Mouse (Mus musculus) forebrain, embryonic 13.5 days (tissue): ENCODE results near the gene Dkkl1. TPM values are rescaled to one million over a fixed set of nuclear protein-coding genes. Genes with fewer than 3 reads are reported as not detected.

Source experiments
- ATAC-seq: fragments of 200-750 bp; cut with Nextera tagmentation; 2 replicates; pipeline ENCODE4 v1.8.0; 2017
- H3K27ac ChIP-seq: fragments of 300-500 bp; sonication (generic); 2 replicates; pipeline ENCODE4 v1.5.1; 2015; ENCODE audit warnings: inconsistent platforms, mild to moderate bottlenecking, moderate library complexity
- H3K27me3 ChIP-seq: fragments of 300-500 bp; sonication (generic); 2 replicates; pipeline ENCODE4 v1.6.1; 2015; ENCODE audit warnings: mild to moderate bottlenecking, inconsistent platforms
- H3K36me3 ChIP-seq: fragments of 300-500 bp; sonication (generic); 2 replicates; pipeline ENCODE4 v1.6.1; 2015; ENCODE audit warnings: mild to moderate bottlenecking, inconsistent platforms; ENCODE audit not compliant: poor library complexity, severe bottlenecking
- H3K4me1 ChIP-seq: fragments of 300-500 bp; sonication (generic); 2 replicates; pipeline ENCODE4 v1.6.1; 2015; ENCODE audit warnings: inconsistent platforms
- H3K4me2 ChIP-seq: fragments of 300-500 bp; sonication (generic); 2 replicates; pipeline ENCODE4 v1.6.1; 2015; ENCODE audit warnings: inconsistent platforms, mild to moderate bottlenecking, moderate library complexity
- H3K4me3 ChIP-seq: fragments of 300-500 bp; sonication (generic); 2 replicates; pipeline ENCODE4 v1.5.1; 2015; ENCODE audit warnings: mild to moderate bottlenecking, inconsistent platforms
- H3K9ac ChIP-seq: fragments of 300-500 bp; sonication (generic); 2 replicates; pipeline ENCODE4 v1.6.1; 2015; ENCODE audit warnings: mild to moderate bottlenecking, inconsistent platforms
- H3K9me3 ChIP-seq: fragments of 300-500 bp; sonication (generic); replicated peaks from 2 replicates; pipeline ENCODE4 v1.6.1; 2016; ENCODE audit warnings: inconsistent platforms
- WGBS: fragments of 180-500 bp; shearing (Covaris S2); methylation state at CpG from one replicate; pipeline ENCODE4 v1.1.7; 2015; 5-methylcytosine and 5-hydroxymethylcytosine counted together
- microRNA-seq: library from miRNA; unstranded; fragments of <30 nt; microRNA quantifications from one replicate; pipeline ENCODE4, GENCODE M21; 2016
- polyA plus RNA-seq: library from polyadenylated mRNA; unstranded; fragments of >200 nt; fragmentation: Nextera tagmentation; extraction: Ambion mirVana; gene quantifications from 2 replicates; pipeline ENCODE4 v1.2.1, GENCODE M21; 2015

The Dkkl1 gene
- polyA plus RNA-seq, 1 experiment from 2014 or later: 0.59 TPM

DNA sequence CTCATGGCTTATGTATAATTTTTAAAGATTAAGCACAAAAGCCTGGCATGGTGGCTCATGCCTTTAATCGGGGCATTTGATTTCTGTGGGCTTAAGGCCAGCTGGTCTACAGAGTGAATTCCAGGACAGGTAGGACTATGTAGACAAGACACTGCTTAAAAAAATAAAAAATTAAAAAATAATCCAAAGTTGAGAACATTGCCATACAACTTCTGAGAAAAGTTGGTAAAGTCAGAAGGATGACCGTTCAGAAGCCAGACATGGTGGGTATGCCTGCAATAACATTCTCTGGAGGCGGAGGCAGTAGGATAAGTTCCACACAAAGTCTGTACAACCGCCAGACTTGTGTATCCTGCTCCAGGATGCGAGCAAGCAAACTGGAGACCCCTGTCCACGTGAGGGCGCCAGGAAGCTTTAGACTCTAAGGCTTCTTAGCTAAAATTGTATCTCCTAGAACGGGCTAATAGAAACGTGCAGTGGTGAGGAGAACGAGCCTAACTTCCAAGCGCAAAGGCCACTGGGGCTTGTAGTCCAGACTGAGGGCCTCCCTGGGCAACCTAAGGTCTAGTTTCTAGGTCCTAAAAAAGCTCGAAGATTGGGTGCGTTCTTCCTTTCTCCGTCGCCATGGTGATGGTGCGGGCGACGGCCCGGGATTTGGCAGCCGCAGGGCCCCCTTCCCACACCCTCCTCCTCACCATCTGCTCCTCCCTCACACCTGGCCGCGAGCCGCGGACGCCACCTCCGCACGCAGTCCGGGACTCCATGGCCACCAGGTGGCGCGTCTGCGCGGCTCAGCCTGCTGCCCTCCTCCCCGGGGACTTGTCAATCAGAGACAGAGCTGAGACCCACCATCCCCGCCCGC is 50.1 kb downstream of the Dkkl1 start:
- Histone ChIP-seq H3K9me3 (no peaks in the 10 kb centered on the region), H3K9ac (peak overlapping the region; percentile 34), H3K27ac (peak overlapping the region; percentile 32; the same call in 1 of the 2 replicates), H3K4me1 (peaks cover 18% of the 10 kb centered on the region), H3K36me3 (peaks cover 30% of the 10 kb centered on the region), H3K4me2 (peak overlapping the region; percentile 64), H3K27me3 (peaks cover 46% of the 10 kb centered on the region), H3K4me3 (peak overlapping the region; percentile 35)
- ATAC-seq: peak; percentile 88
- WGBS: 5% methylated on average over 35 of the region's 35 CpGs

DNA sequence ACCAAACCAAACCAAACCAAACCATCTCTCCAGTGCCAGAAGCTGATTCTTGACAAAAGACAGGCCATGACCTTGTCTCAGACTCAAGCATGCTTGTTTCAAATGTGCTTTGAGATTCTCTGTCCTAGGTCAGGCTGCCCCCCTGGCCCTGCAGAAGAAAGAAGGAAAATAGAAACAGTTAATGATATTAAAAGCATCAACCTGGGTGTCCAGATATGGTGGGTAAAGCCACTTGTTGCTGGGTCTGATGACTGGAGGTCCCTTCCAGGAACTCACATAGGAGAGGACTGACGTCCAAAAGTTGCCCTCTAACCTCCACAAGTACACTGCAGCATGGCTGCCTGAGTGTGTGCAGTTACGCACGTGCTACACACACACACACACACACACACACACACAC is 51.1 kb downstream of the Dkkl1 start:
- no peak overlapping the region for H3K4me3 ChIP-seq
- H3K27me3 ChIP-seq: peaks cover 36% of the 10 kb centered on the region
- H3K4me2 ChIP-seq: no peak overlapping the region

DNA sequence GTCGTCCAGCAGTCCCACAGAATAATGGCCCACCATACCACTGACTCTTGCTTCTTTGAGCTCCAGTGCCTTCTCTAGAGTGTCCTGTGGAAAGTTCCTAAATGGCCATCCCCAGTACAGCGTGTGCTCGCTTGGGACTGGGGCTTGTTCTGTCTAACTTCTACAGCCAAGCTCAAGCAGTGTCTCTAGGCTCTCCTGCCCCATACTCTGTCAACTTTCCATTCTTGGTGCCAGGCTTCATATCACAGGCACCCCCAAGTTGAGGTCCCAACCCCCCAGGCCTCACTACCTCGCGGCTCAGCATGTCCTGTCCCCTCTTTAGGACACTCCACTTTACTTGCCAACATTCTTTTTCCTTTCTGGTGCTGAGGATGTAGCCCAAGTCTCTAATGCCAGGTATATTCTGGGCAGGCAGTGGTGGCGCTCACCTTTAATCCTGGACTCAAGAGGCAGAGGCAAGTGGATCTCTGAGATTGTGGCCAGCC is 51.6 kb downstream of the Dkkl1 start:
- WGBS: 92% methylated on average over 6 of the region's 6 CpGs
- H3K9ac ChIP-seq: no peak overlapping the region

More for the DNA sequence above, 51.1 kb downstream of the Dkkl1 start:
- WGBS: 94% methylated on average over 3 of the region's 3 CpGs
- Histone ChIP-seq H3K27ac (no peak overlapping the region), H3K9ac (no peak overlapping the region), H3K9me3 (no peaks in the 10 kb centered on the region), H3K4me1 (peaks cover 18% of the 10 kb centered on the region), H3K36me3 (peaks cover 30% of the 10 kb centered on the region)
- no peak for ATAC-seq

DNA sequence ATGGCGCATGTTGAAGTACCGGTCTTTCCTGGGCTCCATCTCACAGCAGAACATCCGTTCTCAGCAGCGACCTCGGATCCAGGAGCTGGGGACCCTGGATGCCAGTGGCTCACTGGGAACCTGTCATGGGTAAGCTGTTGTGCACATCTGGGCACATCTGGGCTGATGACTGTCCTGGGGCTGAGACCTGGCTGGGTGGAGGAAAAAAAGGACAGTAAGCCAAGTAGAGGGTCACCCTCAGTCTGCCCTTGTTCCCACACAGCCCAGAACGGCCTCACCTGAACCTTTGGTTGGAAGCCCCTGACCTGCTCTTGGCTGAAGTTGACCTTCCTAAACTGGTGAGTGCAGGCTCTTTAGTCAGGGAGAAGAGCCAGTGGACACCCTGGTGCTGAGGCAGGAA is 53.0 kb downstream of the Dkkl1 start:
- H3K27ac ChIP-seq: no peak overlapping the region
- 96% methylated on average over 6 of the region's 6 CpGs for WGBS
- ATAC-seq: no peak

More for the DNA sequence above, 51.6 kb downstream of the Dkkl1 start:
- peaks cover 18% of the 10 kb centered on the region for H3K4me1 ChIP-seq
- H3K36me3 ChIP-seq: peaks cover 30% of the 10 kb centered on the region
- H3K4me3 ChIP-seq: no peak overlapping the region
- no peak for ATAC-seq
- no peaks in the 10 kb centered on the region for H3K9me3 ChIP-seq
- H3K27ac ChIP-seq: no peak overlapping the region
- H3K4me2 ChIP-seq: no peak overlapping the region
- peaks cover 31% of the 10 kb centered on the region for H3K27me3 ChIP-seq

More for the DNA sequence above, 53.0 kb downstream of the Dkkl1 start:
- Histone ChIP-seq H3K4me2 (no peak overlapping the region), H3K27me3 (peaks cover 17% of the 10 kb centered on the region), H3K9me3 (no peaks in the 10 kb centered on the region), H3K36me3 (peaks cover 30% of the 10 kb centered on the region), H3K9ac (no peak overlapping the region), H3K4me3 (no peak overlapping the region), H3K4me1 (peaks cover 23% of the 10 kb centered on the region)

Small RNA genes lying within 50 kb of the gene (microRNA-seq; reads per million reads assigned to microRNA genes)
- gene Mir7055: not detected

Other genes starting within 250 kb of the Dkkl1 start
- gene Cpt1c, start 237.3 kb downstream of the Dkkl1 start, polyA plus RNA-seq: 40.2 and 43.1 TPM in 2 replicates
- 815 and 859 TPM in 2 replicates for gene Prmt1, start 225.6 kb downstream of the Dkkl1 start, polyA plus RNA-seq
- 67.9 and 72.7 TPM in 2 replicates for gene Irf3, start 214.5 kb downstream of the Dkkl1 start, polyA plus RNA-seq
- gene Bcl2l12, start 213.4 kb downstream of the Dkkl1 start, polyA plus RNA-seq: 40.5 and 45.6 TPM in 2 replicates
- gene Scaf1, start 195.8 kb downstream of the Dkkl1 start, polyA plus RNA-seq: 35.8 and 38.9 TPM in 2 replicates
- gene Rras, start 194.2 kb downstream of the Dkkl1 start, polyA plus RNA-seq: 9.4 and 10.2 TPM in 2 replicates
- gene Prr12, start 159.3 kb downstream of the Dkkl1 start, polyA plus RNA-seq: 14.9 and 17.2 TPM in 2 replicates
- 52.7 and 58.5 TPM in 2 replicates for gene Nosip, start 149.7 kb downstream of the Dkkl1 start, polyA plus RNA-seq
- 14.7 and 14.8 TPM in 2 replicates for gene Prrg2, start 149.5 kb downstream of the Dkkl1 start, polyA plus RNA-seq
- gene Rcn3, start 119.9 kb downstream of the Dkkl1 start, polyA plus RNA-seq: 61.3 and 62.0 TPM in 2 replicates
- gene Fcgrt, start 108.3 kb downstream of the Dkkl1 start, polyA plus RNA-seq: 8.0 and 9.9 TPM in 2 replicates
- gene Rps11, start 87.7 kb downstream of the Dkkl1 start, polyA plus RNA-seq: 1,342 and 1,406 TPM in 2 replicates
- 998 and 1,188 TPM in 2 replicates for gene Rpl13a, start 83.4 kb downstream of the Dkkl1 start, polyA plus RNA-seq
- 0.13 and 0.31 TPM in 2 replicates for gene Gm45713, start 75.9 kb downstream of the Dkkl1 start, polyA plus RNA-seq
- 0.79 and 0.92 TPM in 2 replicates for gene Flt3l, start 75.7 kb downstream of the Dkkl1 start, polyA plus RNA-seq
- gene Pih1d1, start 57.8 kb downstream of the Dkkl1 start, polyA plus RNA-seq: 97.5 TPM in 2 replicates
- 35.6 and 36.4 TPM in 2 replicates for gene Aldh16a1, start 57.6 kb downstream of the Dkkl1 start, polyA plus RNA-seq
- gene Slc17a7, start 48.2 kb downstream of the Dkkl1 start, polyA plus RNA-seq: 9.3 and 14.2 TPM in 2 replicates
- not detected in 2 replicates for gene Gfy, start 32.6 kb downstream of the Dkkl1 start, polyA plus RNA-seq
- gene Pth2, start 31.2 kb downstream of the Dkkl1 start, polyA plus RNA-seq: not detected in 2 replicates
- gene Ccdc155, start 7.3 kb downstream of the Dkkl1 start, polyA plus RNA-seq: 0.87 and 0.93 TPM in 2 replicates
- gene Tead2, start 3.6 kb upstream of the Dkkl1 start, polyA plus RNA-seq: 181 and 198 TPM in 2 replicates
- gene Cd37, start 27.0 kb upstream of the Dkkl1 start, polyA plus RNA-seq: 0.96 and 1.3 TPM in 2 replicates
- gene Slc6a16, start 28.9 kb upstream of the Dkkl1 start, polyA plus RNA-seq: 0.11 and 0.23 TPM in 2 replicates
- gene Slc6a21, start 65.4 kb upstream of the Dkkl1 start, polyA plus RNA-seq: not detected in 2 replicates
- 5.0 and 6.4 TPM in 2 replicates for gene Trpm4, start 121.6 kb upstream of the Dkkl1 start, polyA plus RNA-seq
- 0.06 TPM in 1 of 2 replicates, not detected in the other for gene Hrc, start 123.1 kb upstream of the Dkkl1 start, polyA plus RNA-seq
- gene Ppfia3, start 154.9 kb upstream of the Dkkl1 start, polyA plus RNA-seq: 12.0 and 12.7 TPM in 2 replicates
- 2.9 and 4.5 TPM in 2 replicates for gene Lin7b, start 158.4 kb upstream of the Dkkl1 start, polyA plus RNA-seq
- gene Snrnp70, start 183.6 kb upstream of the Dkkl1 start, polyA plus RNA-seq: 250 and 254 TPM in 2 replicates
- not detected in 2 replicates for gene Kcna7, start 193.5 kb upstream of the Dkkl1 start, polyA plus RNA-seq
- gene Ntf5, start 201.5 kb upstream of the Dkkl1 start, polyA plus RNA-seq: not detected in 2 replicates
- 0.44 and 1.1 TPM in 2 replicates for gene Lhb, start 208.7 kb upstream of the Dkkl1 start, polyA plus RNA-seq
- gene Gys1, start 222.7 kb upstream of the Dkkl1 start, polyA plus RNA-seq: 20.9 and 23.0 TPM in 2 replicates
- 153 and 173 TPM in 2 replicates for gene Ruvbl2, start 225.9 kb upstream of the Dkkl1 start, polyA plus RNA-seq
- 6,730 and 6,791 TPM in 2 replicates for gene Ftl1, start 247.7 kb upstream of the Dkkl1 start, polyA plus RNA-seq